Mouse (Mus musculus) lung, adult 2 months (tissue): ENCODE data around the gene Tcp11l1.

Experiments
- CTCF ChIP-seq: fragments of 200-500 bp; IDR thresholded peaks from 2 replicates; pipeline ENCODE4 v1.5.1; 2011; ENCODE audit warnings: mild to moderate bottlenecking, low read length, control low read depth; ENCODE audit not compliant: insufficient read depth
- POLR2A ChIP-seq: fragments of 200-500 bp; IDR thresholded peaks from 2 replicates; pipeline ENCODE4 v1.6.1; 2011; ENCODE audit warnings: low read depth, mild to moderate bottlenecking, control low read depth, low read length, borderline replicate concordance; ENCODE audit errors: extremely low read depth

- TF ChIP-seq POLR2A, result no peak
- no peak for TF ChIP-seq CTCF
Observed at GRCm38 (mm10) chr2:104671724-104672123, 40.2 kb downstream of the Tcp11l1 start.
